Mouse (Mus musculus) MEL (cell line): ENCODE data around the gene Zfp764. TPM values are rescaled to one million over a fixed set of nuclear protein-coding genes. Genes with fewer than 3 reads are reported as not detected.
A peak's percentile ranks its signal among the peaks of the same experiment; 100 is the strongest.

Experiments
- DNase-seq: peaks from one replicate; pipeline ENCODE4 v3.0.0; 2011; ENCODE audit warnings: low read depth, low spot score
- H3K27ac ChIP-seq: 2 replicates; pipeline ENCODE4 v1.5.1; 2012; ENCODE audit warnings: low read depth, mild to moderate bottlenecking, control low read depth, low read length, moderate library complexity; ENCODE audit not compliant: control insufficient read depth
- H3K27me3 ChIP-seq, 2 experiments: fragments of 150-350 bp in 1 of 2; sonication (generic) in 1 of 2; 2 replicates each; pipeline ENCODE4 v1.6.1; 2012; ENCODE audit warnings: low read length in 2 of 2, mild to moderate bottlenecking in 2 of 2, improper control_type of control experiment in 1 of 2, moderate library complexity in 1 of 2; ENCODE audit not compliant: insufficient read depth in 2 of 2, control insufficient read depth in 1 of 2
- H3K36me3 ChIP-seq, 2 experiments: 2 replicates each; pipeline ENCODE4 v1.6.1; 2012 to 2014; ENCODE audit warnings: low read length in 2 of 2, improper control_type of control experiment in 1 of 2, inconsistent platforms in 1 of 2, mild to moderate bottlenecking in 1 of 2; ENCODE audit not compliant: insufficient read depth in 2 of 2, control insufficient read depth in 1 of 2
- H3K4me1 ChIP-seq, 2 experiments: fragments of 150-350 bp in 1 of 2; sonication (generic) in 1 of 2; 2 replicates each; pipeline ENCODE4 v1.6.1; 2012; ENCODE audit warnings: low read length in 2 of 2, improper control_type of control experiment in 1 of 2, mild to moderate bottlenecking in 1 of 2; ENCODE audit not compliant: insufficient read depth in 2 of 2, control insufficient read depth in 1 of 2
- H3K4me3 ChIP-seq, 2 experiments: fragments of 150-350 bp in 1 of 2; sonication (generic) in 1 of 2; 2 replicates each; pipeline ENCODE4 v1.5.1; 2012; ENCODE audit warnings: low read depth in 2 of 2, low read length in 2 of 2, mild to moderate bottlenecking in 2 of 2, moderate library complexity in 2 of 2, control low read depth in 1 of 2, improper control_type of control experiment in 1 of 2; ENCODE audit not compliant: control insufficient read depth in 1 of 2, insufficient read depth in 1 of 2
- H3K79me2 ChIP-seq: 2 replicates; pipeline ENCODE4 v1.6.1; 2012; ENCODE audit warnings: mild to moderate bottlenecking, low read length, moderate library complexity; ENCODE audit not compliant: control insufficient read depth, poor library complexity, insufficient read depth
- H3K9ac ChIP-seq: 2 replicates; pipeline ENCODE4 v1.6.1; 2012; ENCODE audit warnings: low read depth, mild to moderate bottlenecking, control low read depth, low read length, moderate library complexity; ENCODE audit not compliant: control insufficient read depth, poor library complexity, severe bottlenecking
- H3K9me3 ChIP-seq: fragments of 150-350 bp; sonication (generic); replicated peaks from 2 replicates; pipeline ENCODE4 v1.6.1; 2012; ENCODE audit warnings: mild to moderate bottlenecking, low read length, improper control_type of control experiment, moderate library complexity; ENCODE audit not compliant: insufficient read depth
- BHLHE40 ChIP-seq: IDR thresholded peaks from 2 replicates; pipeline ENCODE4 v1.6.1; 2012; ENCODE audit warnings: low read depth, mild to moderate bottlenecking, inconsistent platforms, low read length, improper control_type of control experiment, borderline replicate concordance
- CHD1 ChIP-seq: IDR thresholded peaks from 2 replicates; pipeline ENCODE4 v1.6.1; 2012; ENCODE audit warnings: low read depth, mild to moderate bottlenecking, inconsistent platforms, low read length, improper control_type of control experiment
- CHD2 ChIP-seq: IDR thresholded peaks from 2 replicates; pipeline ENCODE4 v1.6.1; 2011; ENCODE audit warnings: low read length, improper control_type of control experiment
- CTCF ChIP-seq, 3 experiments: IDR thresholded peaks in 2 of 3; conservative IDR thresholded peaks in 1 of 3; 2 replicates each; pipeline ENCODE4 v1.5.1; 2011 to 2012; ENCODE audit warnings: low read length in 3 of 3, low read depth in 2 of 3, mild to moderate bottlenecking in 2 of 3, improper control_type of control experiment in 1 of 3, inconsistent platforms in 1 of 3, mixed read lengths in 1 of 3, moderate library complexity in 1 of 3; ENCODE audit not compliant: control insufficient read depth in 1 of 3, insufficient read depth in 1 of 3, poor library complexity in 1 of 3, severe bottlenecking in 1 of 3
- ELF1 ChIP-seq: IDR thresholded peaks from 2 replicates; pipeline ENCODE4 v1.6.1; 2014; ENCODE audit warnings: low read depth, mild to moderate bottlenecking, inconsistent platforms, low read length, improper control_type of control experiment, moderate library complexity
- EP300 ChIP-seq, 2 experiments: IDR thresholded peaks; 2 replicates each; pipeline ENCODE4 v1.6.1; 2011; ENCODE audit warnings: improper control_type of control experiment in 2 of 2, low read length in 2 of 2, low read depth in 1 of 2, mild to moderate bottlenecking in 1 of 2
- ETS1 ChIP-seq: IDR thresholded peaks from 2 replicates; pipeline ENCODE4 v1.6.1; 2012; ENCODE audit warnings: low read depth, mild to moderate bottlenecking, inconsistent platforms, low read length, improper control_type of control experiment, moderate library complexity
- GABPA ChIP-seq: IDR thresholded peaks from 2 replicates; pipeline ENCODE4 v1.6.1; 2012; ENCODE audit warnings: low read depth, mild to moderate bottlenecking, inconsistent platforms, low read length, improper control_type of control experiment, moderate library complexity
- GATA1 ChIP-seq: IDR thresholded peaks from 2 replicates; pipeline ENCODE4 v1.6.1; 2011; ENCODE audit warnings: low read depth, low read length, improper control_type of control experiment
- KAT2A ChIP-seq: conservative IDR thresholded peaks from 2 replicates; pipeline ENCODE4 v1.6.1; 2012; ENCODE audit warnings: low read depth, low read length, improper control_type of control experiment, inconsistent platforms
- MAFK ChIP-seq: IDR thresholded peaks from 2 replicates; pipeline ENCODE4 v1.6.1; 2011; ENCODE audit warnings: low read depth, mild to moderate bottlenecking, low read length, improper control_type of control experiment, borderline replicate concordance
- MAX ChIP-seq: IDR thresholded peaks from 2 replicates; pipeline ENCODE4 v1.6.1; 2011; ENCODE audit warnings: low read length, improper control_type of control experiment
- MAZ ChIP-seq: IDR thresholded peaks from 2 replicates; pipeline ENCODE4 v1.6.1; 2012; ENCODE audit warnings: low read depth, mild to moderate bottlenecking, inconsistent platforms, low read length, improper control_type of control experiment
- MXI1 ChIP-seq: IDR thresholded peaks from 2 replicates; pipeline ENCODE4 v1.6.1; 2011; ENCODE audit warnings: mild to moderate bottlenecking, low read depth, low read length, improper control_type of control experiment
- POLR2AphosphoS2 ChIP-seq: IDR thresholded peaks from 2 replicates; pipeline ENCODE4 v1.6.1; 2011; ENCODE audit warnings: low read length, improper control_type of control experiment
- RAD21 ChIP-seq: IDR thresholded peaks from 2 replicates; pipeline ENCODE4 v1.6.1; 2011; ENCODE audit warnings: mild to moderate bottlenecking, low read depth, low read length, improper control_type of control experiment
- RCOR1 ChIP-seq: IDR thresholded peaks from 2 replicates; pipeline ENCODE4 v1.6.1; 2012; ENCODE audit warnings: low read depth, mild to moderate bottlenecking, inconsistent platforms, low read length, improper control_type of control experiment
- SIN3A ChIP-seq: IDR thresholded peaks from 2 replicates; pipeline ENCODE4 v1.6.1; 2012; ENCODE audit warnings: low read length, improper control_type of control experiment, inconsistent platforms
- TAL1 ChIP-seq: IDR thresholded peaks from 2 replicates; pipeline ENCODE4 v1.6.1; 2012; ENCODE audit warnings: mild to moderate bottlenecking, inconsistent platforms, low read length, moderate library complexity, mixed read lengths
- TBP ChIP-seq: IDR thresholded peaks from 2 replicates; pipeline ENCODE4 v1.8.0; 2011; ENCODE audit warnings: low read depth, low read length, improper control_type of control experiment
- TCF12 ChIP-seq: IDR thresholded peaks from 2 replicates; pipeline ENCODE4 v1.6.1; 2014; ENCODE audit warnings: low read depth, mild to moderate bottlenecking, inconsistent platforms, low read length, improper control_type of control experiment, moderate library complexity
- UBTF ChIP-seq: IDR thresholded peaks from 2 replicates; pipeline ENCODE4 v1.6.1; 2012; ENCODE audit warnings: low read depth, mild to moderate bottlenecking, inconsistent platforms, low read length, improper control_type of control experiment, moderate library complexity, borderline replicate concordance; ENCODE audit not compliant: insufficient read depth
- USF1 ChIP-seq: IDR thresholded peaks from 2 replicates; pipeline ENCODE4 v1.6.1; 2014; ENCODE audit warnings: low read depth, mild to moderate bottlenecking, inconsistent platforms, low read length, improper control_type of control experiment, moderate library complexity
- USF2 ChIP-seq, 2 experiments: IDR thresholded peaks; 2 replicates each; pipeline ENCODE4 v1.6.1; 2011 to 2012; ENCODE audit warnings: improper control_type of control experiment in 2 of 2, low read length in 2 of 2, borderline replicate concordance in 1 of 2, inconsistent platforms in 1 of 2, low read depth in 1 of 2, mild to moderate bottlenecking in 1 of 2; ENCODE audit not compliant: insufficient read depth in 1 of 2
- ZKSCAN1 ChIP-seq: IDR thresholded peaks from 2 replicates; pipeline ENCODE4 v1.6.1; 2012; ENCODE audit warnings: low read depth, mild to moderate bottlenecking, inconsistent platforms, low read length, improper control_type of control experiment, moderate library complexity
- ZMIZ1 ChIP-seq: IDR thresholded peaks from 2 replicates; pipeline ENCODE4 v1.6.1; 2012; ENCODE audit warnings: low read depth, mild to moderate bottlenecking, inconsistent platforms, low read length, improper control_type of control experiment, moderate library complexity
- polyA plus RNA-seq, 2 experiments: library from polyadenylated mRNA; stranded (reverse) in 1 of 2; unstranded in 1 of 2; fragments of >175 nt in 1 of 2; fragments of >200 nt in 1 of 2; gene quantifications; 2 replicates each; pipeline versions ENCODE4 v1.2.1 to v1.2.4; 2012; ENCODE audit warnings: low replicate concordance in 2 of 2, low read depth in 1 of 2; ENCODE audit not compliant: insufficient read length in 2 of 2, insufficient read depth in 1 of 2, missing spikeins in 1 of 2
- total RNA-seq: library from RNA; depleted of rRNA; stranded (reverse); fragments of 300-350 nt; gene quantifications from 2 replicates; pipeline ENCODE4 v1.2.3, GENCODE M21; 2012

Zfp764 gene
- total and polyA plus RNA-seq, 3 experiments, result 3.1 to 4.1 TPM; not detected in 1

DNA sequence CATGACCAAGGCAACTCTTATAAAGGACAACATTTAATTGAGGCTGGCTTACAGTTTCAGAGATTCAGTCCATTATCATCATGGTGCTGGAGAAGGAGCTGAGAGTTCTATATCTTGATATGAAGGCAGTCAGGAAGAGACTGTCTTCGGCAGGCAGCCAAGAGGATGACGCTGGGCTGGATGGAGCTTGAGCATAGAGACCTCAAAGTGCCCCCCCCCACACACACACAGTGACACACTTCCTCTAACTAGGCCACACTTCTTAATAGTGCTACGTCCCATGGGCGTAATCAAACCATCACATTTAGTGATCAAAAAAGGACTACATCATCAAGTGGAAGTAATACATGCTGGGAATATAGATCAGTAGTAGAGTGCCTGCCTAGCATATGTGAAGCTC, 28.6 kb upstream of the Zfp764 start:
- no peak for TF ChIP-seq RCOR1
- TF ChIP-seq USF2 (IDR thresholded peaks at IDR 0.05; ENCODE audit: borderline replicate concordance in 1 of 2, insufficient read depth in 1 of 2, low read depth in 1 of 2, low read length in 2 of 2), result no peak
- no peak for TF ChIP-seq KAT2A
- no peak for TF ChIP-seq SIN3A
- no peak for TF ChIP-seq TAL1
- TF ChIP-seq BHLHE40, result no peak
- TF ChIP-seq CHD2, result no peak
- no peak for TF ChIP-seq MAX
- TF ChIP-seq POLR2AphosphoS2, result no peak
- no peak for TF ChIP-seq ZMIZ1
- no peak for TF ChIP-seq MAZ
- no peak for TF ChIP-seq TBP
- no peak for TF ChIP-seq GABPA
- no peak for TF ChIP-seq MAFK
- TF ChIP-seq CHD1, result no peak
- no peak for TF ChIP-seq TCF12
- no peak for TF ChIP-seq MXI1
- TF ChIP-seq CTCF (IDR thresholded peaks at IDR 0.05 in 2 of 3, conservative IDR thresholded peaks at IDR 0.05 in 1 of 3; ENCODE audit: control insufficient read depth in 1 of 3, insufficient read depth in 1 of 3, low read depth in 2 of 3, low read length in 3 of 3, poor library complexity in 1 of 3, severe bottlenecking in 1 of 3), result no peak
- Histone ChIP-seq H3K9ac (no peak overlapping the region), H3K4me1 (peaks cover 0 to 4% of the 10 kb centered on the region in 2 experiments; a peak in 1 of 4 replicates), H3K36me3 (no peaks in the 10 kb centered on the region; a peak in 1 of 4 replicates), H3K9me3 (no peaks in the 10 kb centered on the region), H3K27ac (no peak overlapping the region), H3K79me2 (no peaks in the 10 kb centered on the region), H3K27me3 (no peaks in the 10 kb centered on the region), H3K4me3 (no peak overlapping the region)
- peak; percentile 62 for DNase-seq

DNA sequence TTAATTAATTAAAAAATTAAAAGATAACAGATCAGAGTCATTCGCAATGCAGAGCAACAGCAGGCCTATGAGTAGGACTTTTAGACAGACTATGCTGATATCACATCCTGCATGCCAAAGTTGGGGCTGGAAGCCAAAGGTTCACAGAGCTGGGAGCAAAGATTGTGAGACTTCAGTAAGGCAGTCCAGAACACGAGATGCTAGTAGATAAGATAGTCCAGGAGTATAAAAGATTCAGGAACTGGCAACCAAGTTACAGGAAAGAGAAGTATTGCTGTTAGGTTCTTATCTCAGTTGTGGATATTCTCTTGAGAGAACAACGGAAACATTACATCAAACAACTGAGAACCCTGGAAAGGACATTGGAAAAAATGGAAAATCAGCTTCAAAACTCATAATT, 19.7 kb upstream of the Zfp764 start:
- Histone ChIP-seq H3K27ac (peak overlapping the region; percentile 75), H3K27me3 (no peaks in the 10 kb centered on the region), H3K4me1 (peaks cover 3 to 28% of the 10 kb centered on the region in 2 experiments; a peak in 3 of 4 replicates), H3K9ac (no peak overlapping the region), H3K36me3 (peaks cover 0 to 21% of the 10 kb centered on the region in 2 experiments; a peak in 2 of 4 replicates), H3K4me3 (no peak overlapping the region), H3K9me3 (no peaks in the 10 kb centered on the region), H3K79me2 (peaks cover 2% of the 10 kb centered on the region; the same call in 1 of the 2 replicates)
- DNase-seq, result peak; percentile 74
- TF ChIP-seq CHD1 (no peak), TCF12 (peak; percentile 89; the same call in 1 of the 2 replicates), UBTF (no peak), ELF1 (peak; percentile 59; the same call in 1 of the 2 replicates), MAZ (no peak), MXI1 (peak; percentile 46; the same call in 1 of the 2 replicates), TAL1 (no peak), SIN3A (peak; percentile 62), USF1 (no peak), ZKSCAN1 (no peak), CHD2 (no peak), RAD21 (no peak), EP300 (IDR thresholded peaks at IDR 0.05; ENCODE audit: low read depth in 1 of 2, low read length in 2 of 2) (peak; percentile 79 to 87), RCOR1 (peak; percentile 91), ETS1 (peak; percentile 84), GATA1 (peak; percentile 92)
